Comparison of ENCODE assay signal across 9 mouse cellular contexts in the genomic region with DNA sequence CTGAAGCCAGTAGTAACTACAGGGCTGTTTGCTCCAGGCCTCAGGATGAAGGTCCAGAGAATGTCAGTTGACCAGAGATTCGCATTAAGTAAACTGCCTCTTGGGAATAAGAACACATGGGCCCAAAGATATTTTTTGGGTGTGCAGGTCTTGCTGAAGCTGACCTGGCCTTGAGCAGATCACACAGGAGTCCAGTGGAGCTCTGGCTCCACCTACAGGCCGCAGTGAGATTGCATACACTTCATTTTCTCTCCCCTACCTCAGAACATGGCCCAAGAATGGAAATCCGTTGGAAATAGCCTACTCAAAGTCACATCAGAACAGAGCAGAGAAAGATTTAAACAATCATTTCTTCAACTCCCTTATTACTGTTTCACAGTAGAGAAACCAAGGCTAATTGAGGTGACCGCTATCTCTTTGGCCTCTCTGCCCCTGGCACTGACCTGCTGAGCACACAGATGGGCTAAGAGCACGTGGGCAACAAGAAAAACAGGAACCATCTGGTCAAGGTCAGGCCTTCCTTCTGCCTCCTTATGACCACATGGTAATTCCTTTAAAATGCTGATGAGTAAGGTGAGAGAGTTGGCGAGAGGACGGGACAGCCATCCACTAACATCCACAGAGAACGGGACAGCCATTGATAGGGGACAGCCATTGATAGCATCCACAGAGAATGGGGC. TPM values are rescaled to one million over a fixed set of nuclear protein-coding genes. Genes with fewer than 3 reads are reported as not detected.
A peak's percentile ranks its signal among the peaks of the same experiment; 100 is the strongest.
DNase-seq lines count a peak whose midpoint lies in the region; TF ChIP-seq lines count a peak whose summit lies in the region.
"Had no signal": no experiment of that assay in that cellular context is flagged by ENCODE, and none has a peak within 500 bp of the region (broad histone marks: within the 10 kb centered on the region; RNA-seq: fewer than 3 reads in every experiment).

No protein-coding gene starts in this region.

- no peak for TF ChIP-seq POLR2A in bone marrow macrophage, adult 2 months (IDR thresholded peaks at IDR 0.05; ENCODE audit: borderline replicate concordance, low read depth, low read length)
- TF ChIP-seq POLR2A in embryonic fibroblast, embryonic 13.5 days (IDR thresholded peaks at IDR 0.05; ENCODE audit: low read depth, low read length), result no peak

- DNase-seq in MEL-GATA-1-ER (ENCODE audit: extremely low read depth, low read depth), result peak; percentile 50
- DNase-seq in heart, postnatal 14 days, result peak; percentile 80 to 86
- DNase-seq in layer of hippocampus, postnatal 14 days (ENCODE audit: low spot score in 2 of 2), result peak; percentile 41 to 65
- peak; percentile 81 for DNase-seq in lung, postnatal 36 days
- peak; percentile 33 for DNase-seq in right cerebral cortex, adult 18-20 months
- peak; percentile 60 to 64 for DNase-seq in urinary bladder, postnatal 36 days (ENCODE audit: low spot score in 2 of 2)

- H3K4me3 ChIP-seq in bone marrow macrophage, adult 2 months (ENCODE audit: insufficient read depth, low read length), result no peak overlapping the region
- H3K4me3 ChIP-seq in embryonic fibroblast, embryonic 13.5 days (ENCODE audit: insufficient read depth, low read length), result no peak overlapping the region
- H3K4me3 ChIP-seq: limb, embryonic 12.5 days had no signal

- peak; percentile 87 for TF ChIP-seq CTCF in bone marrow macrophage, adult 2 months (IDR thresholded peaks at IDR 0.05; ENCODE audit: low read depth, low read length)
- peak; percentile 82 for TF ChIP-seq CTCF in embryonic fibroblast, embryonic 13.5 days (IDR thresholded peaks at IDR 0.05; ENCODE audit: borderline replicate concordance, insufficient read depth, low read length)

- intact Hi-C loops in heart, postnatal 14 days (cut with DNase I), result loop anchor here (1.0 to 2.0 kb wide), 4 partner anchors 45 to 420 kb away; no protein-coding TSS in a partner anchor

- peaks cover 9% of the 10 kb centered on the region for H3K4me1 ChIP-seq in bone marrow macrophage, adult 2 months (ENCODE audit: control insufficient read depth, insufficient read depth, low read length)
- no peaks in the 10 kb centered on the region for H3K4me1 ChIP-seq in embryonic fibroblast, embryonic 13.5 days (ENCODE audit: control insufficient read depth, insufficient read depth, low read length)

- no peak overlapping the region for H3K27ac ChIP-seq in bone marrow macrophage, adult 2 months (ENCODE audit: insufficient read depth, low read depth, low read length)
- H3K27ac ChIP-seq in embryonic fibroblast, embryonic 13.5 days (ENCODE audit: insufficient read depth, low read length), result no peak overlapping the region
- H3K27ac ChIP-seq: limb, embryonic 12.5 days had no signal

RNA-seq across cellular contexts. Expression of a gene that starts 8.1 kb away (rescaled TPM):
- polyA plus RNA-seq in bone marrow macrophage, adult 2 months (2012; ENCODE audit: insufficient read depth, insufficient read length, missing spikeins), result 8.0 and 12.9 TPM in 2 replicates
- polyA plus RNA-seq in embryonic fibroblast, embryonic 13.5 days (2011; ENCODE audit: insufficient read length, low read depth, missing spikeins), result 13.7 and 16.3 TPM in 2 replicates
- 10 to 100 TPM; 43.4 to 51.9 TPM for total RNA-seq in heart, postnatal 14 days (2021)
- 10 to 100 TPM; 16.5 to 16.7 TPM for total RNA-seq in layer of hippocampus, postnatal 14 days (2021)

RNA-seq across cellular contexts. Expression of a gene that starts 8.5 kb away (rescaled TPM):
- 37.5 and 37.6 TPM in 2 replicates for polyA plus RNA-seq in bone marrow macrophage, adult 2 months (2012; ENCODE audit: insufficient read depth, insufficient read length, missing spikeins)
- polyA plus RNA-seq in embryonic fibroblast, embryonic 13.5 days (2011; ENCODE audit: insufficient read length, low read depth, missing spikeins), result 52.0 and 58.6 TPM in 2 replicates
- total RNA-seq in heart, postnatal 14 days (2021), result 10 to 100 TPM; 74.5 to 86.9 TPM
- 10 to 100 TPM; 32.9 to 40.7 TPM for total RNA-seq in layer of hippocampus, postnatal 14 days (2021)

RNA-seq across cellular contexts. Expression of a gene that starts 48.2 kb away (rescaled TPM):
- not detected in 2 replicates for polyA plus RNA-seq in bone marrow macrophage, adult 2 months (2012; ENCODE audit: insufficient read depth, insufficient read length, missing spikeins)
- polyA plus RNA-seq in embryonic fibroblast, embryonic 13.5 days (2011; ENCODE audit: insufficient read length, low read depth, missing spikeins), result not detected in 2 replicates
- 10 to 100 TPM; 12.8 to 17.8 TPM for total RNA-seq in heart, postnatal 14 days (2021)
- 1 to 10 TPM; 2.6 to 2.7 TPM for total RNA-seq in layer of hippocampus, postnatal 14 days (2021)
- polyA plus RNA-seq: limb, embryonic 12.5 days had no signal

Comparison
In these comparisons a context has a peak if more than half of its experiments do, and no peak if none do; other contexts are left out.
1. DNase-seq: peak in every context shown above with its lines; median percentile 83 in heart, postnatal 14 days; 81 in lung, postnatal 36 days; 62 in urinary bladder, postnatal 36 days; 53 in layer of hippocampus, postnatal 14 days; 50 in MEL-GATA-1-ER; 33 in right cerebral cortex, adult 18-20 months.